Comparison of ENCODE assay signal across 9 mouse cellular contexts in genomic region chr13:108191074-108191720, GRCm38 (mm10). TPM values are rescaled to one million over a fixed set of nuclear protein-coding genes. Genes with fewer than 3 reads are reported as not detected.
DNase-seq lines count a peak whose midpoint lies in the region; ATAC-seq lines count a peak whose summit lies in the region.
"Had no signal": no experiment of that assay in that cellular context is flagged by ENCODE, and none has a peak within 500 bp of the region (broad histone marks: within the 10 kb centered on the region; RNA-seq: fewer than 3 reads in every experiment).

No protein-coding gene starts in this region.

- no peak overlapping the region for H3K27ac ChIP-seq in heart, embryonic 10.5 days
- no peak overlapping the region for H3K27ac ChIP-seq in forebrain, embryonic 10.5 days
- no peak overlapping the region for H3K27ac ChIP-seq in hindbrain, embryonic 15.5 days (replicated peaks)
- H3K27ac ChIP-seq: limb, embryonic 13.5 days had no signal

- H3K4me1 ChIP-seq in heart, embryonic 10.5 days: no peaks in the 10 kb centered on the region
- no peaks in the 10 kb centered on the region for H3K4me1 ChIP-seq in forebrain, embryonic 10.5 days
- no peaks in the 10 kb centered on the region for H3K4me1 ChIP-seq in hindbrain, embryonic 15.5 days (replicated peaks)

- peaks cover 28% of the 10 kb centered on the region for H3K36me3 ChIP-seq in heart, embryonic 10.5 days
- peaks cover 55% of the 10 kb centered on the region for H3K36me3 ChIP-seq in forebrain, embryonic 10.5 days (replicated peaks)
- H3K36me3 ChIP-seq in hindbrain, embryonic 15.5 days: peaks cover 18% of the 10 kb centered on the region; the same call in 1 of the 2 replicates

- peak; percentile 79; the same call in 1 of the 2 replicates for ATAC-seq in hindbrain, embryonic 15.5 days (ENCODE audit: low FRiP score, low read depth)

- no peak overlapping the region for H3K9ac ChIP-seq in hindbrain, embryonic 15.5 days
- H3K9ac ChIP-seq: limb, embryonic 13.5 days had no signal

- no peaks in the 10 kb centered on the region for H3K9me3 ChIP-seq in heart, embryonic 10.5 days
- H3K9me3 ChIP-seq in forebrain, embryonic 10.5 days: no peaks in the 10 kb centered on the region
- H3K9me3 ChIP-seq in hindbrain, embryonic 15.5 days: no peaks in the 10 kb centered on the region
- H3K9me3 ChIP-seq: limb, embryonic 13.5 days had no signal

- 58% methylated on average over 11 of the region's 11 CpGs for WGBS in heart, embryonic 10.5 days
- 73% methylated on average over 11 of the region's 11 CpGs for WGBS in forebrain, embryonic 10.5 days
- 66% methylated on average over 11 of the region's 11 CpGs for WGBS in hindbrain, embryonic 15.5 days

- no peak overlapping the region for H3K4me2 ChIP-seq in hindbrain, embryonic 15.5 days
- H3K4me2 ChIP-seq: limb, embryonic 13.5 days had no signal

- no peaks in the 10 kb centered on the region for H3K27me3 ChIP-seq in heart, embryonic 10.5 days (ENCODE audit: insufficient read depth, poor library complexity, severe bottlenecking)
- no peaks in the 10 kb centered on the region for H3K27me3 ChIP-seq in forebrain, embryonic 10.5 days (ENCODE audit: poor library complexity, severe bottlenecking)
- no peaks in the 10 kb centered on the region for H3K27me3 ChIP-seq in hindbrain, embryonic 15.5 days
- H3K27me3 ChIP-seq: limb, embryonic 13.5 days had no signal

- no peak overlapping the region for H3K4me3 ChIP-seq in heart, embryonic 10.5 days
- H3K4me3 ChIP-seq in forebrain, embryonic 10.5 days: no peak overlapping the region
- no peak overlapping the region for H3K4me3 ChIP-seq in hindbrain, embryonic 15.5 days
- H3K4me3 ChIP-seq: limb, embryonic 13.5 days had no signal

- DNase-seq in heart, adult 18-20 months: peak; percentile 26 to 64
- DNase-seq in heart, embryonic 10.5 days (ENCODE audit: low spot score): no peak
- DNase-seq in adrenal gland, adult 18-20 months (ENCODE audit: low spot score in 2 of 2): peak; percentile 23 to 24
- DNase-seq in forebrain, embryonic 10.5 days (ENCODE audit: extremely low spot score, low spot score): peak; percentile 38
- DNase-seq in layer of hippocampus, adult 9-11 months: peak; percentile 54
- peak; percentile 40 to 59 for DNase-seq in lung, postnatal 4 days
- peak; percentile 13 to 14 for DNase-seq in spleen, postnatal 36 days (ENCODE audit: low spot score in 2 of 2)

RNA-seq across cellular contexts. Expression of gene Elovl7, which starts 23.0 kb away (rescaled TPM):
- under 1 TPM; 0.15 to 0.26 TPM for total RNA-seq in heart, adult 18-20 months (2021)
- 1.2 and 1.6 TPM in 2 replicates for polyA plus RNA-seq in heart, embryonic 10.5 days (2016; fragmentation: Nextera tagmentation; extraction: Ambion mirVana)
- 1 to 10 TPM; 2.5 to 2.6 TPM for total RNA-seq in adrenal gland, adult 18-20 months (2021)
- 0.81 and 0.89 TPM in 2 replicates for polyA plus RNA-seq in forebrain, embryonic 10.5 days (2016; fragmentation: Nextera tagmentation; extraction: Ambion mirVana)
- polyA plus RNA-seq in hindbrain, embryonic 15.5 days (2015; fragmentation: Nextera tagmentation; extraction: Ambion mirVana): 2.7 and 3.0 TPM in 2 replicates

RNA-seq across cellular contexts. Expression of gene Ercc8, which starts 32.7 kb away (rescaled TPM):
- 1 to 10 TPM; 4.9 to 6.1 TPM for total RNA-seq in heart, adult 18-20 months (2021)
- polyA plus RNA-seq in heart, embryonic 10.5 days (2016; fragmentation: Nextera tagmentation; extraction: Ambion mirVana): 13.4 and 20.3 TPM in 2 replicates
- 1 to 10 TPM; 7.5 to 8.8 TPM for total RNA-seq in adrenal gland, adult 18-20 months (2021)
- 25.3 and 25.6 TPM in 2 replicates for polyA plus RNA-seq in forebrain, embryonic 10.5 days (2016; fragmentation: Nextera tagmentation; extraction: Ambion mirVana)
- 30.3 and 31.8 TPM in 2 replicates for polyA plus RNA-seq in hindbrain, embryonic 15.5 days (2015; fragmentation: Nextera tagmentation; extraction: Ambion mirVana)

RNA-seq across cellular contexts. Expression of gene Ndufaf2, which starts 32.8 kb away (rescaled TPM):
- 10 to 100 TPM; 25.8 to 30.4 TPM for total RNA-seq in heart, adult 18-20 months (2021)
- 60.4 and 73.5 TPM in 2 replicates for polyA plus RNA-seq in heart, embryonic 10.5 days (2016; fragmentation: Nextera tagmentation; extraction: Ambion mirVana)
- total RNA-seq in adrenal gland, adult 18-20 months (2021): 10 to 100 TPM; 31.9 to 32.7 TPM
- polyA plus RNA-seq in forebrain, embryonic 10.5 days (2016; fragmentation: Nextera tagmentation; extraction: Ambion mirVana): 103 and 105 TPM in 2 replicates
- polyA plus RNA-seq in hindbrain, embryonic 15.5 days (2015; fragmentation: Nextera tagmentation; extraction: Ambion mirVana): 78.5 and 79.3 TPM in 2 replicates
